Mouse (Mus musculus): ENCODE results near the gene Ctbp2. TPM values are rescaled to one million over a fixed set of nuclear protein-coding genes. Genes with fewer than 3 reads are reported as not detected.

The Ctbp2 gene
- total RNA-seq, 1 experiment from 2014 or later: 13.8 TPM

DNA sequence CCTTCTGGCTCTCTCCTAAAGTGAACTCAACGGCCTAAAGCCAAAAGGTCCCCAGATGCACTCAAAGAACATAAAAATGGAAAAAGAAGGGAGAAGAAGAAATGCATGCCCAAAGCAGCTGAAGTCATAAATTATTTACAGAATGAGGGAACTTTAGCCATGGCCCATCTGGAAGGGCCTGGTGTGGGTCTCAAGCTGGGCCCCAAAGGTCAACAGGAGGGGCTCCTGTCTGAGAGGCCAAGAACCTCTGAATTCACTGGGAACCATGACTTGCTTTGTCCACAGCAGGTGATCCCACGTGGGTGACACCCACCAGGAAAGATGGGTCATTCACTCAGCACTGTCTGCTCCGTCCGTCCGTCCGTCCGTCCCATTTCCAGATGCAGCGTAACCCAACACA is 67.2 kb downstream of the Ctbp2 start:
- ATAC-seq (ENCODE audit: extremely low read depth, insufficient number of reproducible peaks, low FRiP score, poor library complexity, severe bottlenecking): no peak

DNA sequence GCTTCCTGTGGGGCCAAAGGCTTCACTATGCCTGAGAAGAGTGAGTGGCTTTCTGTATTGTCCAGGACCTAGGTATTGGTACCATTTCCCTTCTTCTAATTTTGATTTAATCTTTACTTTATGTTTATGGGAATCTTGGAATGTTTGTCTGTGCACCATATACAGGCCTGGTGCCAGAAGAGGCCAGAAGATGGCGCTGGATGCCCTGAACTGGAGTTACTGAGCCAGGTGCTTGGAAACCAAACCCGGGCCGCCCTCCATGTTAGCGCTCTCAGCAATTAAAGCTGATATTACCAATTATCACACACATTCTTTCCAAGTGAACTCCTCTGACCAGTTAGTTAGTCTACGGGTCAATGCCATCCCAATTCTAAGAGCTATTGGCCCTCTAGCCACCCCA is 69.7 kb downstream of the Ctbp2 start:
- ATAC-seq (ENCODE audit: extremely low read depth, insufficient number of reproducible peaks, low FRiP score, poor library complexity, severe bottlenecking): no peak

DNA sequence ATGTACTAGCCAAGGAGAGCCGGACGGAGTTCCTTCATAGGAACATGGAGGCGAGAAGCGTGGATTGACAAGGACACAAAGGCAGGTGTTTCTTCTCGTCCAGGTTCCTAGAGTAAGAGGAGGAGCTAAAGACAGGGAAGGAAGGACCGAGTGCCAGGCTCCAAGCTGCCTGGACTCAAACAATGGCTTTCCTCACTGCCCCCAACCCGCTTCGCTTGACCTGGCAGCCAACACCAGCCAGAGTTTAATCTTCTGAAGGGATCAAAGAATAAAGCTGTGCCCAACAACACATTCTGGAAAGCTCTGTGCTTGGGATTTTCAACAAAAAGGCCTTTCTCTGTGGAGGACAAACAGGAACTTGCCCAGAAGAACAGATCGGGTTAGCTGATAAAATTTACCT is 70.4 kb downstream of the Ctbp2 start:
- no peak for ATAC-seq (ENCODE audit: extremely low read depth, insufficient number of reproducible peaks, low FRiP score, poor library complexity, severe bottlenecking)

DNA sequence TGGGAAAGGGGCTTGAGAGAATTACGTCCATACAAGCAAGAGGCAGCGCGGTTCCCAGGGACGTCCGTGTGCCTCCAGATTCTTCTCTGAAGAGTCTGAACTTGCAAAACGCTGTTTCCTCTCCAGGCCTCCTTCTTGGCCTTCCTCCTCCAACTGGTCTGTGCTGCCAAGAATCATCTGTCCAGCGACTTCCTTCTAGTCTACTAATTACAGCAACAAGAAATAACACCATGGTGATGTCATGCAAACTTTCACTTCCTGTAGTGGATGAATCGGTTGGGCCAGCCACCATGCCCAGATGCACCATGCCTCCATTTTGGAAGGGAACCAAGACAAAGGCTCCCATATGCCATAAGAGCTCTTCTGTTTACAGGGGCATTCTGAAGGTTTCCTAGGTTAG is 71.3 kb downstream of the Ctbp2 start:
- peak; percentile 55; the same call in 1 of the 2 replicates for ATAC-seq (ENCODE audit: extremely low read depth, insufficient number of reproducible peaks, low FRiP score, poor library complexity, severe bottlenecking)

DNA sequence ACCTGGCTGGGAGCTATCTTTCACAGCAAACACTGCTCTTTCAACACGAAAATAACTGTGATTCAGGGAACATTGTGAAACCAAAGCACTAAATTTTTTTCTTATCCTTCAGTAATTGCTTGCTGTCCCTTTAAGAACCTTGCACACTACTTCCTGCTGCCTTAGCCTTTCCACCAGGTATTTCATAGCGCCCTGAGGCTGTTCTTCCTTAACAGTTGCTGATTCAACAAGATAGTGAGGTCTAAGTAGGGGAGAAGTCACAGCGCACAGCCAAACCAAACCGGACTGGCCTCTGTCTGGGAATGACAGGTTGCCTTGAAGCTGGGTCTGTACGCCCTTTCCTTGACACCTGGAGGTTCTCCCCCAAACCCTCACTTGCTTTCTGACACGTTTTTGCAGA is 73.5 kb downstream of the Ctbp2 start:
- no peak for ATAC-seq (ENCODE audit: extremely low read depth, insufficient number of reproducible peaks, low FRiP score, poor library complexity, severe bottlenecking)

DNA sequence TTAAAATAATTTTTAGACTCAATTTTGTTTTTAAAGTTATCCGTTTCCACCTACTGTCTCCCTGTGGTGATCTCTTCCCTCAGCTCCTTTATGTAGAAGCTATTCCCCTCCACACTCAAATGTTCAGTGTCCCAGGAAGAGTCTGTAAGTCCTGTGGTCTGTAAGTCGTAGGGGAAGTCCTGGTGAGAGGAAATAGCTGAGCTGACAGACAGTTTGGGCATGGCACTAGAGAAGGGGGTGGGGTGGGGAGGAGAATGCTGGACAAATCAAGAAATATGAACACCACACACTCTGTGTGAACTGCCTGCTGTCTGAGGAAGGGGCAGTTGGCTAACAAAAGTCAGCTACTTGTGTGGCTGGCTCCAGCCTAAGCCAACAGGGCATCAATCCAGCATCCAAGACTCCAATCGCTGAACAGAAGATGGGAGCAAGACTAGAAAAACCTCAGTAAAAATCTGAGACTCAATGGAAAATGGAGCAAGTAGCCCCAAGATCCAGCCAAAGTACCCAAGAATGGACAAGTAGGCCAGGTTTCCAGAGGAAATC is 76.0 kb downstream of the Ctbp2 start:
- no peak for ATAC-seq (ENCODE audit: extremely low read depth, insufficient number of reproducible peaks, low FRiP score, poor library complexity, severe bottlenecking)

DNA sequence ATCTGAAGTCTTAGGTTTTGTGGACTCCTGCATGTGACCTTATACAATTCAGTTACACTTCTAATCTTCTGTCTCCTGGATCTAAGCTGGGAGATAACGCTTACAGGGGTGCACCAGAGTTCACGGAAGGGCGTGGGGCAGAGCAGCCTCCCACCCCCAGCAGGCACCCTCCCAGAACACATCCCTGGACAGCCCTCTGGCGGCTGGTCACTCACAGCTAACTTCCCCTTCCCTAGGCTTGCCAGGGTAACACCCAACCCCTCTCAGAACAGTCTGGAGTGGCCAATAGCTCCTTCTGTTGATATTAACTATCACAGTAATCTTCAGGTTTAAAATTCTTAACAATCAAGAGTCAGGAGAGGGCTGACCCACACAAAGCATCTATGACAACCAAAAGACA is 76.9 kb downstream of the Ctbp2 start:
- ATAC-seq (ENCODE audit: extremely low read depth, insufficient number of reproducible peaks, low FRiP score, poor library complexity, severe bottlenecking): no peak

DNA sequence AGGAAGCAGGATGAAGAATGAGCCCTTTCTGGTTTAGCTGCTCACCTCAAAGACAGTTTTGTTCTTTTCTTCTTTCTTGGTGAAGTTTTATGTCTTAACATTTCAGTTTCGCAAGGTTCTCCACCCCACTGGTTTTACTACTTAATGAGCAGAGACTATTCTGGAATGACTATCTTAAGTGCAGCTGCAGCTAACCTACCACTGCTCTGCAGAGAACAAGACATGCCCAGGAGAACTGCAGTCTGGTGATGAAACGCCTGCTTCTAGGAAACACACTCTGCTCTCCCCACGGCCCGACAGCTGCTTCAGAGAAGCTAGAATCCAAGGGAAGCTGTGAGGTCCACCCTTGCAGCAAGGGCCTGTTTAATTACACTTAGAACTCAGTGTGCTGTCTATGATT is 79.4 kb downstream of the Ctbp2 start:
- ATAC-seq (ENCODE audit: extremely low read depth, insufficient number of reproducible peaks, low FRiP score, poor library complexity, severe bottlenecking): no peak

DNA sequence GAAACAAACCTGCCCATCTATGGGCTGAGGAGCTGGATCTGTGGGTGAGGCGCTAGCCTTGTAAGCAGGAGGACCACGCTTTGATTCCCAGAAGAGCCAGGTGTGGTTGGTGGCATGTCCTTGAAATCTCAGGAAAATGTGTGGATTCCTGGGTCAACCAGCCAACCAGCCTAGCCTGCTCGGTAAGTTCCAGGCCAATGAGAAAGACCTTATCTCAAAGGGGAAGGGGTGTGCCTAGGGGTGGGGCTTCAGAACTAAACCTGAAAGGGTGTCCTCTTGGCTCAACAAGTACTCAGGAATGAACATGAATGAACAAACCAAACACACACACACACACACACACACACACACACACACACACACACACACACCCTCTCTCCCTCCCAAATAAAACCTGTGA is 82.4 kb downstream of the Ctbp2 start:
- ATAC-seq (ENCODE audit: extremely low read depth, insufficient number of reproducible peaks, low FRiP score, poor library complexity, severe bottlenecking): no peak

DNA sequence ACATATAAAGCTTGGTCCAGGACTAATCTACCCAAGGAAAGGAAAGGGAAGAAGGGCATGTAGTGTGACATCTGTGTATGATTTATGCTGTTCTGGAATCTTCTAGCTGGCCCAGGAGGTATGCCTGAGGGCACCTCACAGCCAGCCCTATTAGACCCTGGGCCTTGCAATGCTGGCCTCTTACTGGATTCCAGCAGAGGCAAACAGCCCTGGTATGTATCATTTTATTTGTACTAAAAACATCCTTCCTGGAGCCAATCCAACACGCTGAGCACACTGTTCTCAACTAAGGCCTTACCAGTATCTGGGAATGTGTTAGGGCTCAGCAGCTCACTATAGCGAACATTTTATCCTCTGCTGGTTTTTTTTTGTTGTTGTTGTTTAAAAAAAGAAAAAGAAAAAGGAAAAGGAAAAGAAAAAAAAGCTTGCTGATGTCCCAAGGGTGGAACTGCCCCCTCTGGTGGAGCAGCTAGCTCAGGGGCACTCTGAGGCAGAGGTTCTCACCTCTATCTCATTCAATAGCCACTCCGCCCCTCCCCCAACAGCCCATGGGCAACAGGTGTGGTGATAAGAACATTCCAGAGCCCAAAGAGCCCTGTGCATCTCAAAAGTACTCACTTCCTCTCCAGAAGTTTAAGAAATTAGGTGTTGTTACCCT is 83.3 kb downstream of the Ctbp2 start:
- ATAC-seq (ENCODE audit: extremely low read depth, insufficient number of reproducible peaks, low FRiP score, poor library complexity, severe bottlenecking): no peak

DNA sequence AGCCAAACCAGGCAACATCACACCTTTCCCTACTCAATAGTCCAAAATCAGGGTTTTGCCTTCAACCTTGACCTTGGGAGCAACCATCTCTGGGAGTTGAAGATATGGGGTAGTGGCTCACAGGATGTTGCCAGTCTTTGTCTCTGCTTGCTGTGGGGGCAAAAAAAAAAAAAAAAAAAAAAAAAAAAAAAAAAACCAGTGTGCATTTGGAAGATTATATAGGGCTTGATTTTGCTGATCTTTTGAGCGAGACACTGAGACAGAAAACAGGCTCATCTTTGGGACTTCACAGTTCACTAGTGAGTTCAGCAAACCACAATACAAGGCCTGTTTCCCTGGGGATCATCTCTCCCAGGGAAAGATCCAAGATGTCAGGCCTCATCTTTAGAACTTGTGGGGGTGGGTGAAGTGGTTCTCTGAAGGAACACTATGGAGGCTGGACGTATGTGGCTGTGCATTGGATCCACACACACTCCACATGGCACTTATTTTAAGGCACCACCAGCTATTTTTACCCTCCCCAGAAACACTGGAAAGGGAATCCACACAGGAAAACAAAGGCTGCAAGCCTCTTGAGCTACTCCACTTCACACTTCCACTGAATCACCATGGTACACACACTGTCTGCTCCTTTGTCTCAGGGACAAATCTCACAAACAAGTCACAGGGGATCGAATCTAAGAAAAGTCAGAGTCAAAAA is 84.4 kb downstream of the Ctbp2 start:
- ATAC-seq (ENCODE audit: extremely low read depth, insufficient number of reproducible peaks, low FRiP score, poor library complexity, severe bottlenecking): no peak

DNA sequence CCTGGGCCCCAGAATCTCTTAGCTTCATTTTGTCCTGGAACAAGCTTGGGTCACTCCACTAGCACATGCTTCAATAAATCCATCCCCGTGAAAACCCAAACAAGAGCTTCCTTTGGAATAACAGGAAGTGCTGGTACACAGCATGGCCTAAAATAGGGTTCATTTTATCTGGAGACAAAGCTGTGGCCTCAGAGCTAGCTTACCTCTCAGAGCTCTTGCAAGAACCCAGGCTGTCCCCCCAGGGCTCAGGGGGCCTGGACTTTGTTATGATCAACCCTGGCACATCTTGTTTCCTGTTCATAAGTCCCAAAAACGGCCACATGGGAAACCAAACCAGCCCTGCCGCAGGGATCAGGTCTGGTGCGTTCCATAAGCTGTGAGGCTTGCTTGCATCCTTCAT is 86.5 kb downstream of the Ctbp2 start:
- no peak for ATAC-seq (ENCODE audit: extremely low read depth, insufficient number of reproducible peaks, low FRiP score, poor library complexity, severe bottlenecking)

DNA sequence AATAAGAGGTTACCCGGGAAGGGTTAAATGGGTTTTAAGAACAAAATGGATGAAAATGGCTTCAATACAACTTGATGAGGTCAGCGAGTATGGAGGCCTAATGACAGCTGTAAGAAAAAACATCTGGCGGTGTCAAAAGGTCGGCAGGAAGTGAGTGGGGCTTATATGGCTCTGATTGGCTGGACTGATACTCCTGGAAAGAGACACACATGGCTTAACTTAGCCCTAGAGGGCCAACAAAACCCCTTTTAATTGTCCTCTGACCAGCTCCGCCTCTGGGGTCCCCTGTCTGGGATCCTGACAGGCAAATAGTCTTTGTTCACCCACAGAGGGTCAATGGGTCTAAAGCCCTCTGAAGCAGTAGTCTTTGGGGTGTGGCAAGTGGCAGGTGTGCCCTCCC is 86.9 kb downstream of the Ctbp2 start:
- no peak for ATAC-seq (ENCODE audit: extremely low read depth, insufficient number of reproducible peaks, low FRiP score, poor library complexity, severe bottlenecking)

DNA sequence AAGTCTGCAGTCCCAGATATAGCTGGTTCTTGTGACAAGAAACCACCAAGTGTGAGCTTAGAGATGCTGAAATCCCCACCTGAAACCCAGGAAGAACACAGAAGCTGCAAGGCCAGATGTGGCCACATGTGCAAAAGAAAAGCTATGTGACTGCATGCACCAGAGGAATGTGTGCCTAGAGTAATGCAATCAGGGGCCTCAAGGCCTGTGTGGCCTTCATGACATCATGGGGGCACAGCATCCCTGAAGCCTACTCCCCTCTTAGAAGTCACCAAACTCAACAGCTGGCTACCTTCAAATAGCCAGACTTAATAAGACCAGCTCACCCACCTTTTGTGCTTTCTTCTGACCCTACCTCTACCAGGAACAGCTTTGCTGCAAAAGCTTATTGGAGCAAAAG is 88.3 kb downstream of the Ctbp2 start:
- no peak for ATAC-seq (ENCODE audit: extremely low read depth, insufficient number of reproducible peaks, low FRiP score, poor library complexity, severe bottlenecking)

DNA sequence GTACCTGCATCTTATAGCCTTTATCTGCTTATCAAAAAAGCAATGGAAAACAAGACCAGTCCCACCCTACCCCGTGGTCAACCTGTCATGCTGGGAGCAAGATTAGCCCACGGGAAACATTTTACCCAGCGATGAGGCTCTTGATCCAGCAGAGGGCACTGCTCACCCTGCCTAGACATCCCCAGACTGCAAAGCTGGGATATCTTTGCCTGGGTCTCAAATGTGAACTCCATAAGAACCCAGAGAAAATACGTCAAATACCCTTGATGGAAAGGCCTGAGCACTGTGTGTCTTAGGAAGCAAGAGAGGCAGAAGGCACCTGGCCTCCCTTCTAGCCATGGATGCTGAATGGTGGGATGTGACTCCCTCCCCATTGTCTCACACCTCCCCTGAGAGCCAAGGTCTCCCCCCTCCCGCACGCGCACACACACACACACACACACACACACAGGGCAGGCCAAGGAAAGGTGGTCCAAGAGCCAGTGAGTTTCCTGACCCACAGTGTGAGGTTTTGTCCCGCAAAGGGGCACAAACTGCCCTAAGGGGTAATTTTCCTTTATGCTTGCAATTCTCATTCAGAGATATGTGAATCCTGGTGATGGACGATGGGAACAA is 91.5 kb downstream of the Ctbp2 start:
- no peak for ATAC-seq (ENCODE audit: extremely low read depth, insufficient number of reproducible peaks, low FRiP score, poor library complexity, severe bottlenecking)

DNA sequence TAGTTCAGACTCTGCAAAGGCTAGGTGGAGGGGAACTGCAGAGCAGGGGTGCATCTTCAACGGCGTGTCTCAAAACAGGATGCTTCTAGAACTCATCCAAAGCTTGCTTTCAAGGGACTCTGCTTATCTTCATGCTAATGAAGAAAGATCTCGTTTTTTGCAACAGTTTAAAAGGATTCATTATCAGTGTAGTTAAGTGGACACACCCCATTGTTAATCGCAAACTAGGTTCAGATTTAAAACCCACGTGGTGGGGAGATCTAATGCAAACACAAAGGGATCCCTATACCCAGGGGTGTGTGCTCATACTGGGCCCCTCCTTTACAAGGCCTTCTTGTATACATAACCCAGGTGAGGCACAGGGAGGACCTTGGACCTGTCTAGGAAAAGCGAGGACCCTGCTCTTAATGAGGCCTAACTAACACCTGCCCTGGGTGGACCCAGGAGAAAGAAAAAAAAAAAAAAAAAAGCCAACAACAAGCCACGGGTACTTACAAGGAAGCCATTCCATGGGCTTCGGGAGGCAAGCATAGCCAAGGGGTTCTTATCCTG is 94.6 kb downstream of the Ctbp2 start:
- no peak for ATAC-seq (ENCODE audit: extremely low read depth, insufficient number of reproducible peaks, low FRiP score, poor library complexity, severe bottlenecking)

DNA sequence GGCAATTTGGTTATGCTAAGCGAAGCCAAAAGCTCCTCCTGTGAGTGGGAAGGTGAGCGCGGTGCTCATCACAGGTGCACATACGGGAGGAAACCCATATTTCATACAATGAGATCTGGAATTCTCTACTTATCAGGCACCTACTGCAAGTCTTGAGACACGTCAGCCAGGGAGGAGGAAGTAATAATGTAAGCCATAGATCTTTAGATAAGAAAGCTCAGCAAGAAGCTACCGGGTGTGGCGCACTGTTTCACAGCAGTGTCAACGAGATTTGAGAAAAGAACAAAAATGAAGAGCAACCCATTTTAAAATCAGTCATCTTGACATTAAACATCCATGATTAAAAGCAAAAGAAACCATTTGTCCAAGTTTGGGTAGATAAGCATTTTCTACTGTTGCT is 95.2 kb downstream of the Ctbp2 start:
- no peak for ATAC-seq (ENCODE audit: extremely low read depth, insufficient number of reproducible peaks, low FRiP score, poor library complexity, severe bottlenecking)

DNA sequence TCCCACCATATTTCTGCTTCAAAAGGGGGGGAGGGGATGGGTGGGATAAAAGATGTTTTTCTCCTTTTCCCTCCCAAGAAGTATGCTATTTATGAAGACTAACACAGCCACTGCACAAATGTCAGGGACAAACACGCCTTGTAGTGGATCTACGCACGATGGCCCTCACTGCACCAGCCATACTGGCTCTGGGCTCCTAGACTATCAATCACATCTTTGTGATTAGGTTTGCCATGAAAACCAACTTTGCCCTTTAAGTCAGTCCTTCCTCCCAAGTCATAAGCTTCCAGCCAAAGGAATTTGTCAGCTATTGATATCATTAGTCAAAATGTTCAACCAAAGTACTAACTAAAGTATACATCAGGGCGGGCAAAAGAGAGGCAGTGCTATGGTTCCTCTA is 96.2 kb downstream of the Ctbp2 start:
- ATAC-seq (ENCODE audit: extremely low read depth, insufficient number of reproducible peaks, low FRiP score, poor library complexity, severe bottlenecking): no peak

DNA sequence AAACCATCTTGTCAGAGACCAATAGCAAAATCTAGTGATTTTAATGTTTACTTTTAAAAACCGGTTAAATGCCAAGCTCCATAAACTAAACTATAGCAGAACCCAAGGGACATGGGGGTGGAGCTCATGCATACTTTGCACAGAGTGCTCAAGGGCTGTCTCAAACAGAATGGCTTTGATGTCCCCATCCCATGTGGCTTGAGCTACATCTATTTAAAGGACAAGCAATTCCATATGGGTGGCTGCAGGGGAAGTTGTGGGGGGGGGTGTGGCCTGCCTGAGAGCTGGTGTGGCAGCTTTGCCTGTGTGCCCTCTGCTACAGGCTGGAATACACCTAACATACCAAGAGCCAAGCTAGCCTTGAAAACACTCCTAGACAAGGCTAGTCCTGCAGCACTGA is 99.5 kb downstream of the Ctbp2 start:
- no peak for ATAC-seq (ENCODE audit: extremely low read depth, insufficient number of reproducible peaks, low FRiP score, poor library complexity, severe bottlenecking)

DNA sequence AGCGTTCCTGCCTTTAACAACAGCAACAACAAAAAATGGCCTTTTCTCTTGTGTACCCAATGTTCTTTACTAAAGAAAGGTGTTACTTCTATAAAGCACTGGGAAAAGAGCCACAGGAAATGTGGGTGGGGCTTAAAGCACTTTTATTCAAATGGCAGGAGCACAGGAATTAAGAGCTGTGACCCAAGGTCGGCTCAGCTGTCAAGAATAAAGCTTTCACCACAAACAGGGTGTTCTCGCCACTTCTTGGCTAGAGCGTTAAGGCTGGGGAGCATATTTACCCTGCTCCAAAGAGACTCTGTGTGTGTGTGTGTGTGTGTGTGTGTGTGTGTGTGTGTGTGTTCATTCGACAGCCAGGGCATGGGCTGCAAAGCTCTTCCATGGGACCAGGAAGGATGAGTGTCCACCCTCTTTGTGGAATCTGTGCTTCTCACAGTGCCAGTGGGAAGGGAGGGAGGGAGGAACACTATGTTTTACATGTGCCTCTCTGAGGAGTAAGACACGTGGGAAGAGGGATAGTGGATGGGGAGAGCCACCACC is 104.6 kb downstream of the Ctbp2 start:
- no peak for ATAC-seq (ENCODE audit: extremely low read depth, insufficient number of reproducible peaks, low FRiP score, poor library complexity, severe bottlenecking)

Data from neutrophil, adult 5-6 weeks (primary cell).